Mouse (Mus musculus): ENCODE results near the gene Rex1bd.

Rex1bd gene

DNA sequence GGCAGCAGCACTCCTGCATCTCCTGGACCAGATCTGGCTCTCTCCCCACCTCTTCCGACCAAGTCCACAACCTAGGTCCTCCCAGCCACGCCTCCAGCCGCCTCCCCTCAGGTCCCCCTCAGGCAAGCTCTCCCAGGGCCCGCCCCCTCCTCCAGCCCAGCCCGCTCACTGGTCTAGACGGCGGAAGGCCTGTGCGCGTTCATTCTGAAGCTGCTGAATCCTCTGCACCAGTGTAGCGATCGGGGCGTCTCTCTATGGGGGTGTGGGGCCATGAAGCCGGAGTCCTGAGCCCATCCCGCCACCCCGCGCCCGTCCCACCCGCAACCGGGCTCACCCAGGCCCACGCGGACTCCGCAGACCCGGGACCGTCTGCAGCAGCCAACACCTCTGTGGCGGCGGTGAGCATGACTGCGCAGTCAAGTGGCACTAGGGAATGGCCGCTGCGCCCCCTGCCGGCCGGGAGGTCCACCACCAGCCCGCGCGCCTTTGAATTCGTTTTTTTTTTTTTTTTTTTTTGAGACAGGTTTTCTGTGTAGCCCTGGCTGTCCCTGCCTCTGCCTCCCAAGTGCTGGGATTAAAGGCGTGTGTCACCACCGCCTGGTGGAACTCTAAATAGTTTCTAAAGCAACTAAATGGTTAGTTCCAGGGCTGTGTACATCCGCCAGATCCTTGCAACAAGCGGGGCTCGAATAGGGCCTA is at the start of gene Rex1bd:
TSS of gene Rex1bd (minus strand) at position 425 of the 699 bp plus-strand sequence.
- DNase-seq, result peak; percentile 97

DNA sequence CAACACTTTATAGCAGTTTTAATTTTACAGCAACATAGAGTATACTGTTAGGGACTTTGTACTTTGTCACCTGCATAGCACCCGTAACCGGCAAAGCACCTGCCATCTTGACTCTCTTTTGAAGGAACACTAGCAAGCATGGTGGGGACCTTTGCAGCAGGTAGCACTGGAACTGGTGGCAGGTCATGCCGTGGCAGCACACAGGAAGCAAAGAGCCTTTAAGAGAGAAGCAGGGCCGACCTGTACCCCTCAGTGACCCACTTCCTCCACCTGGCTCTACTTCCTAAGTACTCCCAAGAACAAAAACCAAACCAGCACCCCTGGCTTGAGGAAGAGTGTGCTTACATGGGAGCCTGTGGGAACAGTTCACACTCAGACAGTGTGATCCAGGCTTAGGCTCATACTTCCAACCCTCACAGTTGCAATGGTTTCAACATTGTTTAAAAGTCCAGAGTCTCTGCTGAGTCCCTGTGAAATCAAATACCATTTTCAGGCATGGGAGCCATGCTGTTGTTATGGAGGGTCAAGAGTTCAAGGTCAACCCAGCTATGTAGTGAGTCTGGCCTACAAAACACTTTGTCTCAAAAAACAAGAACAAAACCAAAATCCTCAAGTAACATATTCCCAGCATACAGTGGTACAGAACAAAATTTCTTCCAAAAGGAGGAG is 48.7 kb upstream of the Rex1bd start:
- DNase-seq, result peak; percentile 55

DNA sequence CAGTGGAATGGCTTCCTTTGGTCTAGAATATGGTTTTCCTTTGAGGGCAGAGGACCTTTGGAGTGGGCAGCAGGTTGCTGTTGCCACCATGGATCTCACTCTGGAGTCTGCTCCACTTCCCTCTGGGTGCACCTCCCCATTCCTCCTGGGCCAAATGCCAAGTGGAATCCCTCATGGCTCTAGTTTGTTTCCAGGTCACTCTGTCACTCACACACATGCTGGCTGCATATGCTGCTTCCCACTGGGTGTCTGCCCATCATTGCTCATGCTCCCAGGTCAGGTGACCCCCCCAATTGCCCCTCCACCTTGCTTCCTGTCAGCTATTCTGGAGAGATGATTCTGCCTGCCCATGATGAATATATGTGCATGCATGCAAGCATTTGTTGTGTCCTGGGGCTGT is 47.2 kb upstream of the Rex1bd start:
- DNase-seq, result no peak

DNA sequence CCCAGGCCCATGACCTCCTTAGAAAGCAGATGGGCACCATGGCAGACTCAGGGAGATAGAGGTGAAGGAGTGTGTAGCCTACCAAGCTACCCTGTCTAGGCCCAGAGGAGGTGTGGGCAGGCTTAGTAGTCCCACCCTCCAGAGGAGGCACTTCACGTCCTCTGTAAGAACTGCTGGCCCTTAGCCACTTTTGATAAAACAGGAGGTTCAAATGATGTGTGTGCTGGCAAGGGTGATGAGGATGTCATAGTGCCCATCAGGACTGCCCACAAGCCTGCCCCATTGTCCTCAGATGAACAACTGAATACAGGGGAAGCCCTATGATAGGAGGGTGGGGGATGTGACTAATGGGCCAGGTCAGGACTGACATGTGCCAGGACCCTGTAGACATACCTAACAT is 46.3 kb upstream of the Rex1bd start:
- DNase-seq, result no peak

DNA sequence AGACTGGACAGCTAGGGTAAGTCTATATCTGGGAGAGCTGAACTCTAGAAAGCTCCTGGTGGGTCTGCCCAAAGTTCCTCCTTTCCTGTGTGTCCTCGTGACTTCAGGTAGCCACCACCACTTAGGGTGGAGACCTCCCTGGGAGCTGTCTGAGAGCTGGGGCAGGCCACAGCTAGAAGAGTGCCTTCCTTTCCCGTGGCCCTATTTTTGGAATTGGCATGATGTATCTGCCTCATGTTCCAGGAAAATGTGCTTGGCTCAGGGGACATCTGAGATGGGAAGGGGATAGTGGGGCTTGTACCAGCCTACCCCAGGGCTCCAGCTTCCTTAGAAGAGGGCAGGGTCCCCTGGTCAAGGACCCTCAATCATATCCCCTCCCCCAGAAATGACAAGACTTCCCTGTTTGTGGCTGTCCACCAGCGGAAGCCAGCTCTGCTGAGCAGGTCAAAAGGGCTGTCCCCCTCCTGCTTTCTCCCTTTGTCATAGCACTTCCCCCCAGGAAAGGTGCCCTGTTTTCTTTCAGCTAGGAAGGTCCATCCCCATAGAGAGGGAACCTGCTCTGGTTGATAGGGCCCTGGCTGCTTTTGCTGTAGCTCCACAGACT is 45.1 kb upstream of the Rex1bd start:
- no peak for DNase-seq

DNA sequence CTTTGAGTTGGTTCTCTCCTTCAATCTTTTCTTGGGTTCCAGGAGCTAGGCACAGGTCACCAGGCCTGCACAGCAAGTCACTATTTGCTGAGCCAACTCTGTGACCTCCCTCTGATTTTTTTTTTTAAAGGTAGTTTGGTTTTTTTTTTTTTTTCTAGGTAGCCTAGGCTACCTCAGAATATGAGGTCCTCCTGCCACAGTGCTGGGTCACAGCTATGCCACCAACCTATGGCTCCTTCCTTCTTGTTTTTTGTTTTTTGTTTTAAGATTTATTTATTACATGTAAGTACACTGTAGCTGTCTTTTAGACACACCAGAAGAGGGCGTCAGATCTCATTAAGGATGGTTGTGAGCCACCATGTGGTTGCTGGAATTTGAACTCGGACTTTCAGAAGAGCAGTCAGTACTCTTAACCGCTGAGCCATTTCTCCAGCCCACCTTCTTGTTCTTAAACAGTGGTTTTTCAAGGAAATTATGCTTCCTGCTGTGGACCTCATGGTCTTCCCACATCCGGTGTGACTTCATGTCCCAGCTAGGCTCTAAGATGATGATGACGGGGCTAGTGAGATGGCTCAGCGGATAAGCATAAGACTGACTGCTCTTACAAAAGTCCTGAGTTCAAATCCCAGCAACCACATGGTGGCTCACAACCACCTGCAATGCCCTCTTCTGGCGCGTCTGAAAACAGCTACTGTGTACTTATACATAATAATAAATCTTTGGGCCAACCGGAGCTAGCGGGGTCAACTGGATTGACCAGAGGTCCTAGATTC is 43.0 kb upstream of the Rex1bd start:
- peak; percentile 52 for DNase-seq

DNA sequence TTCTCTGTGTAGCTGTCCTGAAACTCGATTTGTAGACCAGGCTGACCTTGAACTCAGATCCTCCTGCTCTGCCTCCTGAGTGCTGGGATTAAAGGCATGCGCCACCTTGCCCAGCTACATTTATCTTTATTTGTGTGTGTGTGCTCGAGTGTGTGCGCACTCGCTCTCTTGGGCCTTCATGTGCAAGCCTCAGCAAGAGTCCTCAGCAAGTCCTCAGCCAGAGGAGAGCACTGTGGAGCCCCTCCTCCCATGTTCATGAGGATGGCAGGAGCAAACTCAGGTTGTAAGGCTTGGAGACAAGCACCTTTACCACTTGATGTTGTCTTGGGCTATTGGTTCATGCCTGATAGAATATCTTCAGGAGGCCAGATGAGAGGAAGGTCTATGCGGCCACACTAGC is 41.2 kb upstream of the Rex1bd start:
- DNase-seq, result no peak

DNA sequence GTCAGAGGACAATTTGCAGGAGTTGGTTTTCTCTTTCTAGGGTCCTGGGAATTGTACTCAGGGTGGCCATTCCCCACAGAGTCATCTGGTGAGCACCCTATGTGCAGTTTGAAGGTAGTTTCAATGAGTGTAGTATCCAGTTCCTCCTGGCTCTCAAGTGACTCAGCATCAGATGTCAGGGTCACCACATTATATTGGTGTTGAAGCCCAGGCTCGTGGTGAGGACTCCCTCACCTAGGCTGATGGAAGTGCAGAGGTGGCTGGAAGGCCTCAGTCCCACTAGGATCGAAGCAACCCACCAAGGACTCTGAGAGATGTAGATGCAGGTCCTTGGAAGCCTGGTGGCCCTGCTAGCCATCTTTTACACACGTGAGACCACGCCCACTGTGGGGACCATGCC is 39.9 kb upstream of the Rex1bd start:
- DNase-seq, result no peak

DNA sequence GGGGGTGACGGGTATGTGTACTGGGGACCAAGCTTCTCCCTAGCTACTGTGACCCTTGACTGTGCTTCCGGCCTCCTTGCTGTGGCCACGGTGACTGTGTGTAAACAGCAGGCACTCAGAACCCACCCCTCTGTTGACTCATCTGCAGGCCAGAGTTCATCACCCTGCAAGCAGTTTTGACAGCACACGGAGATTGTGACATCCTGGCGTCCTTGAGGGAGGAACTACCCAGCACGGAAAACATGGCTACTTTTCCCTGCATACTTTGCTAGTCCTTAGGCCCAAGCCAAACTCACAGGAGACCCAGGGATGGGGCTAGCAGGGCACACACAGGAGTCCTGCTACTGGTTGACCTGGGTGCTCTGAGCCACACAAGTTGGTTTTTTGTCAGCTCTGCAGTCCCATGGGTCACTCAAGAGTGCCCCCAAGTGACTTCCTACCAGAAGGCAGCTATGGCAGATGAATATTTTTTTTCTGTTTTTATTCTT is 37.7 kb upstream of the Rex1bd start:
- DNase-seq, result peak; percentile 69

DNA sequence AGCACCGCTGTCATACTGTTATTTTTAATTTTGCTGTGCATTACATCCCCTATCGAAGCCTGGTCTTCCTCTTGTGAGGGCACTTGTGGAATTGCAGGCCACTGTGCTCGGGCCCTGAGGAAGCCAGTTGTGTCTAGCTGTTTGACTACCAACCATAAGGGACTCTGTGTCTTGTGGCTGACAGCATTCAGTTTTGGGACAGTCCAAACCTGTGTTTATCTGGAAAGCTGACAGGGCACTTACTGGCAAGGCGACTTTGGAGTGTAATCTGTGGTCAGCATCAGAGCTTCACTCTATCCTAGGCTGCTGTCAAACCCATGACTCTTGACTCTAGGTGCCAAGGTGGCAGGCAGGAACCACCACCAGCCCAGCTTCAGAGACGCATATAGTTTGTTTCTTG is 34.5 kb upstream of the Rex1bd start:
- no peak for DNase-seq

DNA sequence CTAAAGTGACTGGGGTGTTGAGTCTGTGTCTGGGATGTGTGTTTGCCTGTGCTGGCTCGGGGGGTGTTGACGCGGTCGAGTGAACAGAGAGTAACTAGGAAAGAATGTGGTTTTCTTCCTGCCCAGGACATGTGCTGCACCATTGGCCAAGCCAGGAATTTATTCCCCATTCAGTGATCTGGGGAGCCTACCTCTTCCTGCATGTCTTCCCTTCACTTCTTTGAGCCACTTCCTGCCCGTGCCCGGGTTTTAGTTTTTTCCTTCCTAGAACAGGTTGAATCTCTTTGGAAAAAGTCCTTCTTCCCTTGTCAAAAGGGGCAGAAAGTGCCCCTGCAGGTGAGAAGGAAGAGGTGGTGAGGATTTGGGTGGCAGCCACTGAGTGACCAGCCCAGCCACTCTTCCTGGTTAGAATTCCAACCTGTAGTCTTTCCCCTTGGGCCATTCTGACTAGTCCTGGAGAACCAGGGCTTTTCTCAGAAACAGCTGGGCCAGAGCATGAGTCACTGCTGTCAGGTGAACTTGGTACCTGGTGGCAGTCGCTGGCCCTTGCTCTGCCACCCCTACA is 34.0 kb upstream of the Rex1bd start:
- DNase-seq, result no peak

DNA sequence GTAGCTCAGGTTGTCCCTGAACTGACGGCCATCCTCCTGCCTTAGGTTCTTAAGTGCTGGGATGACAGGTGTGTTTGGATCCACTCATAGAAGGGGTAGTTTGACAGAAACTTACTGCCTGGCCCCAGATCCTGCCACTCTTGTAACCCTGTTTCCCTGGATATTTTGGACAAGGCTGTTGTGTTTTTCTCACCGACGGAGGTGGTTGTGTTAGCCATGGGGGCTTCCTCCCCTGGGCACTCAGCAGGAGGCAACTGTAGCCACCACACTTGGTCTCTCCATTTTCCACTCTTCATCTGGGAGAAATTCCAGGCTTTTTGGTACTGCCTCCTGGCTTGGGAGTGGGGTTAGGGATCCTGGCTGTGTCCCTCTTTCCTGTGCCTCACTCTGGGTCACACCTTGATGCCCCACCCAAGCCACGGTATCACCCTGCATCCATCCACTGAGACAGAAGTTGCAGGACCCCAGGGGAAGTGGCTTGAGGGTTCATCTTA is 33.5 kb upstream of the Rex1bd start:
- no peak for DNase-seq

DNA sequence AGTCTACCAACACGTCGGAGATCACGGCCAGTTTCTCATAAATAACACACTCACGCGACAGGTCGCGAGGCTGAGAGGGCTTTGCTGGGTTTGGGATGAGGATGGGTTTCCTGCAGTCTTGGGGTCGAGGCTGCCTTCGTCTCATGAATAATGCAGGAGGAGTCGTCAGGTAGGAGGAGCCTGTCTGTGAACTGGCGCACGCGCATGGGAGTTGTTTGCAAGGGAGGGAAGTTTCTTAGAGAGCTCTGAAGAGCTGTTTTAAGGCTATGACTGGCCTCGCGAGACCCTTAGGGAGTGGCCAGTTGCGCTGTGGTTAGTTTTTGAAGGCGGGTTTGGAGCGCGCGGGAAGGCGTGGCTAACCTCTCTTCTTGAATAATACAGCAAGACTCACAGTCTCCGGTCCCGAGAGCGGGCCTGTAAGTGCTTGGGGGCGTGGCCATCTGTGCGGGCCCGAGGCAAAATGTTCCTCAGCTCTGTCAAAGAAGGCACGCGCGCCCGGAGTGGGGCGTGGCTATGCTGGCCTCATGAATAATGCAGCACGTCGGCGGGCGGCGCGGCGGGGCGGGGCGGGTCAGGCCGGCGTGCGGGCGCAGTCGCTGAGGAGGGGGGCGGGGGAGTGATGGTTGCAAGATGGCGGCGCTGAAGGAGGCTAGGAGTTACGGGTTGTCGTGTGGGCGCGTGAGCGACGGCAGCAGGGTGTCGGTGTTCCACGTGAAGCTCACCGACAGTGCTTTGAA is 32.7 kb upstream of the Rex1bd start, which contains the start of gene Ell:
TSS of gene Ell (plus strand) at position 381 of the 737 bp plus-strand sequence.
- DNase-seq, result peak; percentile 100

DNA sequence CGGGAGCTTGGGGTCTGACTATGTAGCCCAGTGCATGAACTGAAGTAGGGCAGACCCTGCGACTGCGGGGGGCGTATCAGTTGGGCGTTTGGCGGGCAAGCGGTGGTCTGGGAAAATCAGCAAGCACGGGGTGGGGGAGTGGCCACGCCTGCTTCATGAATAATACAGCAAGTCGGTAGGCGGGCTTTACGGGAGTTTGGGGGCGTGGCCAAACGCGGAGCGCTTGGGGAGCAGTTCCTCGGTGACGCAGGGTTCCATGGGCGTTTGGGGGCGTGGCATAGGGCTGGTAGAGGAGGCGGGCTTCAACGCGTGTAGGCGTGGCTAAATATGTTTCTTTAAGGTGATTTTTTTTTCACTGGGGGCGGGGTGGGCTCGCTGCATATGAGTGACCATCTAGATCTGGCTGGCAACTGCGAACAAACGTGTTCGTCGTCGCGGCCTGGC is 32.1 kb upstream of the Rex1bd start:
- DNase-seq, result peak; percentile 100

DNA sequence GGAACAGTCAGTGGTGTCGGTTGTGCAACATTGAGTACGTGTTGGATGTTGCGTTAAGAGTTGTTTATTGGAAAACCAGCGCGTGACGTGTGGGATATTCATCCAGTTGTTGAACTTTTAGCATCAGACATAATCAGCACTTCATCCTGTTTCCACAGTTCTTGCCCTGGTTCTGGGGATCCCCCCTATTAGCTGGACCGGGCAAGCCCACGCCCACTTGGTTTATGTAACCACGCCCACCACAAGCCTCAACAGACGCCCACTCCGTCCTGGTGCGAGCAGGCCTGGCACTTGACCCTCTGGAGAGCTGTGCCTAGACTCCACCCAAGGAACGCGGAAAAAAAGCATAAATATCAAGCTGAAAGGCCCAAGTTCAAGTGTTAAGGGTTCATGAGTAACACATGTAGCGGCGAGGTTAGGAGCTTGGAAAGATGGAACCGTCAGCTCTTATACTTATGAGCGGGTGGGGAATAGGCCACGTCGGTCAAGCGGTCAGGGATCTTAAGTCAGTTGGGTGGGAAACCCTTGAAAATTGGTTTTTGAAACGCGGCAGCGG is 31.6 kb upstream of the Rex1bd start:
- DNase-seq, result peak; percentile 52

DNA sequence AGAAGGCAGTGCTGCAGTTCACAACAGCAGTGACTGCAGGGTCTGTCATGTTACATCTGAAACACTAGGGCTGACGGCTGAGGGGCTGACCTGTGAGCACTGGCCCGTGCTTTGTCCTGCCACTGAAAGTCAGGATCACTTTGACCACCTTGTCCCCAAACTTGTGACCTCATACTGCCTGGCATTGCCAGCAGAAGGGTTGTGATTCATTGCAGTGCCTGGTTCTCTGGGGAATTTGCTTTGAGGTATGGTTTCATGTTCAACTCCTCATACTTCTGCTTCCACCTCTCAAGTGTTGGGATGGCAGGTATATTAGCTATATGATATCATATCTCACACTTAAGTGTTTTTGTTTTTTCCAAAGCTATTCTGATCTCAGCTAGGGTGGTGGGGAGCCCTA is 29.1 kb upstream of the Rex1bd start:
- no peak for DNase-seq

DNA sequence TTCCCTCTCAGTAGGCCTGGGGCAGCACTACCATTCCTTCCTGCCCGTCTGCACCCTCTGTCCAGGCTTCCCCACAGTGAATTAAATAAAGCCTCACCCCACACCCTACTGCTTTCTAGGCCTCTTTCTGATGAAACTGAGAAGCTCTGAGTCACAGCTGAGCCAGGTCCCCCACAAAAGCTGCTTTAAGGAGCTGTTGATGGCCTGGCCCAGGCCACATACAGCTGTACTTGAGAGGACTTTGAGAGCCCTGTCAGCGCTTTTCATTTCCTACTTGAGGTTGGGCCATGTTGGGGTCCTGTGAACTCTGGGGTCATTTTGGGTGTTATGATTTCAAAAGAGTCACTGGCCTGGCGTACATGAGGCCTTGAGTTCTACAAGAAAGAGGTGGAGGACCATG is 28.7 kb upstream of the Rex1bd start:
- no peak for DNase-seq

DNA sequence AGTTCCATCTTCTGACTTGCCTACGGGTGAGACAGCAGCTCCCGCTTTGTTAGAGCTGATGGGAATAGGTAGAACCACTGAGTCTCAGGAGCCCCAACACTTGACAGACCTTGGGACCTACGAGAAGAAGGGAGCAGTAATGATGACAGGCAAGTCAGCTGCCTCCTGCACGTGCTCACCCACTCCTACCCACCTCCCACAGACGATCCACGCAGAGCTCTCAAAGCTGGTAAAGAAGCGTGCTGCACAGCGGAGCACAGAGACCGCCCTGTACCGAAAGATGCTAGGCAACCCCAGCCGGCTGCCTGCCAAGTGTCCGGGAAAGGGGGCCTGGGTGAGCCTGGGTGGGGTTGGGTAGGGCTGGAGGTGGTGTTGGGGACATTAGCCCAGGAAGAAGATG is 27.7 kb upstream of the Rex1bd start:
- no peak for DNase-seq

DNA sequence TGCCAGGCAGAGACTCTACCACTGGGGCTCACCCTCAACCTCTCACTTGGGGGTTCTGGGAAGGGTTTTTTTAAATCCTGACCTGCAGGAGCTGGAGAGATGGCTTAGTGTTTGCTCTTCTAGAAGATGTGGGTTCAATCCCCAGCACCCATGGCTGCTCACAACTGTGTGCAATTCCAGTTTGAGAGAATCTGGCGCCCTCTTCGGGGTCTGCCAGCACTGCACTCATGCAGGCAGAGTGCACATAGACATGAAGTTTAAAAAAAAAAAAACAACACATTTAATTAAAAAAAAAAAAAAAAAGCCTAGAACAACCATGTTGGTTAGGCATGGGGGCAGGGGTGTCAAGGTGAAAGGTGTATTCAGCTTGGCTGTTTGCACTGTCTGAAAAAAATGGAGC is 23.8 kb upstream of the Rex1bd start:
- DNase-seq, result peak; percentile 64

DNA sequence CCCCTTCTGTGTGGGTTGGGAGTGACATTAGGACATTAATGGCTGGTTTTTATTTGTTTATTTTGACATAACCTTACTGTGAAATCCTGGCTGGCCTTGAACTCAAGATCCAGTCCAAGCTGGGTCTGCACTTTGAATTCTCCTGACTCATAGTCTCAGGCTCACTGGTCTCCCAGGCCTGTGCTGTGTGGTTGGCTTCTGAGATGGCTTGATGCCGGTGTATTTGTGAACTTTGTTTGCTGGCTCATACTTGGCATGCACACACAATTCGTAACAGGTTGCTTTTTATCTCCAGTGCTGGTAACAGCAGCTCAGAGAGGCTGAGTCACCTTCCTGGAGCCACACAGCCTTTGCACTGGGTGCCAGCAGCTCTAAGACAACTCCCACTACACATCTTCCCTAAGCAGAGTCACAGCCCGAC is 23.2 kb upstream of the Rex1bd start:
- no peak for DNase-seq

DNA sequence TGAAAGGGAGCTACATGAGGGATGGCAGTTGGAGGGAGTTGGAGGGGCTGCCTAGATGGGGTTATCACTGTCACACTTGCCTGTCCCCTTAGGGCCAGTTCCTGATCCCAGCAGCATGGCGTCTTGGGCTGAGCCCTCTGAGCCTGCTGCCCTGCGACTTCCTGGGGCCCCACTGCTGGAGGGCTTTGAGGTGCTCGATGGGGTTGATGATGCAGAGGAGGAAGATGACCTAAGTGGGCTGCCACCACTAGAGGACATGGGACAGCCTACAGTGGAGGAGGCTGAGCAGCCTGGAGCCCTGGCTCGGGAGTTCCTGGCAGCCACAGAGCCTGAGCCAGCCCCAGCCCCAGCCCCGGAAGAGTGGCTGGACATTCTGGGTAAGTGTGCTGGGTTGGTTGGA is 22.7 kb upstream of the Rex1bd start:
- DNase-seq, result no peak
